Mouse (Mus musculus) embryo, embryonic 10.5 days (tissue): ENCODE data around the gene Mecr.

Experiments used
- DNase-seq: peaks from one replicate; pipeline ENCODE4 v3.0.0-alpha.2; 2015; ENCODE audit warnings: low spot score

Gene Mecr

GRCm38 (mm10) chr4:131890692-131891091 lies 47.4 kb downstream of the Mecr start:
- no peak for DNase-seq

GRCm38 (mm10) chr4:131897109-131897508 lies 53.8 kb downstream of the Mecr start:
- DNase-seq, result no peak

GRCm38 (mm10) chr4:131897787-131898186 lies 54.5 kb downstream of the Mecr start:
- no peak for DNase-seq

GRCm38 (mm10) chr4:131898503-131899179 lies 55.4 kb downstream of the Mecr start:
- no peak for DNase-seq

- no peak for DNase-seq
Observed at GRCm38 (mm10) chr4:131899180-131899554, 55.9 kb downstream of the Mecr start.

- no peak for DNase-seq
Observed at GRCm38 (mm10) chr4:131901090-131901489, 57.8 kb downstream of the Mecr start.

GRCm38 (mm10) chr4:131904478-131904877 lies 61.2 kb downstream of the Mecr start:
- peak; percentile 65 for DNase-seq

GRCm38 (mm10) chr4:131906423-131906822 lies 63.2 kb downstream of the Mecr start:
- DNase-seq, result no peak

- no peak for DNase-seq
Observed at GRCm38 (mm10) chr4:131907912-131908311, 64.6 kb downstream of the Mecr start.

GRCm38 (mm10) chr4:131910237-131910994 lies 67.1 kb downstream of the Mecr start:
- DNase-seq, result peak; percentile 73

- DNase-seq, result no peak
Observed at GRCm38 (mm10) chr4:131911521-131911920, 68.3 kb downstream of the Mecr start.

- DNase-seq, result no peak
Observed at GRCm38 (mm10) chr4:131913526-131913925, 70.3 kb downstream of the Mecr start.

- DNase-seq, result peak; percentile 55
Observed at GRCm38 (mm10) chr4:131914046-131914643, 70.9 kb downstream of the Mecr start.

- DNase-seq, result peak; percentile 68
Observed at GRCm38 (mm10) chr4:131914891-131915469, 71.7 kb downstream of the Mecr start.

GRCm38 (mm10) chr4:131915821-131916328 lies 72.6 kb downstream of the Mecr start:
- no peak for DNase-seq

- peak; percentile 82 for DNase-seq
Observed at GRCm38 (mm10) chr4:131916425-131916824, 73.2 kb downstream of the Mecr start.

GRCm38 (mm10) chr4:131917010-131917555 lies 73.8 kb downstream of the Mecr start:
- no peak for DNase-seq
